Mouse (Mus musculus) lung, postnatal 4 days (tissue): ENCODE measurements around the gene Plpp1.

Experiments
- DNase-seq, 2 experiments: peaks; one replicate each; pipeline ENCODE4 v3.0.0; 2021

Gene Plpp1

GRCm38 (mm10) chr13:112822413-112822812, 21.8 kb downstream of the Plpp1 start:
- DNase-seq = no peak

GRCm38 (mm10) chr13:112823236-112823910, 22.8 kb downstream of the Plpp1 start:
- no peak for DNase-seq

GRCm38 (mm10) chr13:112823911-112824648, 23.5 kb downstream of the Plpp1 start:
- DNase-seq = no peak

- DNase-seq = no peak
These were observed 24.9 kb downstream of the Plpp1 start for GRCm38 (mm10) chr13:112825479-112825878.

GRCm38 (mm10) chr13:112829619-112830018, 29.0 kb downstream of the Plpp1 start:
- DNase-seq = no peak

GRCm38 (mm10) chr13:112832589-112832988, 32.0 kb downstream of the Plpp1 start:
- DNase-seq = no peak

GRCm38 (mm10) chr13:112833253-112833894, 32.8 kb downstream of the Plpp1 start:
- DNase-seq = no peak

GRCm38 (mm10) chr13:112833895-112834263, 33.3 kb downstream of the Plpp1 start:
- no peak for DNase-seq

- DNase-seq = peak; percentile 17 to 41
These were observed 34.5 kb downstream of the Plpp1 start for GRCm38 (mm10) chr13:112835113-112835512.

GRCm38 (mm10) chr13:112836951-112837350, 36.4 kb downstream of the Plpp1 start:
- DNase-seq = no peak

GRCm38 (mm10) chr13:112837621-112838155, 37.1 kb downstream of the Plpp1 start:
- DNase-seq = no peak

- DNase-seq = no peak
These were observed 38.1 kb downstream of the Plpp1 start for GRCm38 (mm10) chr13:112838562-112839232.

GRCm38 (mm10) chr13:112840241-112841087, 39.9 kb downstream of the Plpp1 start:
- DNase-seq = no peak

GRCm38 (mm10) chr13:112845931-112846330, 45.3 kb downstream of the Plpp1 start:
- no peak for DNase-seq

GRCm38 (mm10) chr13:112853710-112854316, 53.2 kb downstream of the Plpp1 start:
- DNase-seq = no peak

GRCm38 (mm10) chr13:112854402-112854801, 53.8 kb downstream of the Plpp1 start:
- no peak for DNase-seq

- DNase-seq = no peak
These were observed 57.3 kb downstream of the Plpp1 start for GRCm38 (mm10) chr13:112857921-112858320.

GRCm38 (mm10) chr13:112859574-112860134, 59.1 kb downstream of the Plpp1 start:
- no peak for DNase-seq

- no peak for DNase-seq
These were observed 59.8 kb downstream of the Plpp1 start for GRCm38 (mm10) chr13:112860370-112860769.

- no peak for DNase-seq
These were observed 60.3 kb downstream of the Plpp1 start for GRCm38 (mm10) chr13:112860911-112861310.

- peak; percentile 54 to 76 for DNase-seq
These were observed 61.3 kb downstream of the Plpp1 start for GRCm38 (mm10) chr13:112861825-112862306.
